Mouse (Mus musculus) kidney, postnatal 0 days (tissue): ENCODE results near the gene Sbp. TPM values are rescaled to one million over a fixed set of nuclear protein-coding genes. Genes with fewer than 3 reads are reported as not detected.
A peak's percentile ranks its signal among the peaks of the same experiment; 100 is the strongest.

Experiments used
- ATAC-seq: fragments of 200-750 bp; cut with Nextera tagmentation; replicated peaks from 2 replicates; pipeline ENCODE4 v1.8.0; 2017; ENCODE audit warnings: low read depth, moderate number of reproducible peaks, moderate TSS enrichment, moderate library complexity; ENCODE audit not compliant: low FRiP score
- DNase-seq: peaks from one replicate; pipeline ENCODE4 v3.0.0-alpha.2; 2016; ENCODE audit warnings: low spot score
- H3K27ac ChIP-seq: fragments of 300-500 bp; sonication (generic); 2 replicates; pipeline ENCODE4 v1.5.1; 2014; ENCODE audit warnings: mild to moderate bottlenecking
- H3K27me3 ChIP-seq: fragments of 300-500 bp; sonication (generic); 2 replicates; pipeline ENCODE4 v1.6.1; 2014; ENCODE audit warnings: low read length, mixed read lengths; ENCODE audit not compliant: insufficient read depth
- H3K36me3 ChIP-seq: fragments of 300-500 bp; sonication (generic); 2 replicates; pipeline ENCODE4 v1.6.1; 2014; ENCODE audit warnings: low read length, mixed read lengths; ENCODE audit not compliant: insufficient read depth
- H3K4me1 ChIP-seq: fragments of 300-500 bp; sonication (generic); replicated peaks from 2 replicates; pipeline ENCODE4 v1.6.1; 2014; ENCODE audit warnings: antibody characterized with exemption, low read length, mixed read lengths; ENCODE audit not compliant: insufficient read depth
- H3K4me2 ChIP-seq: fragments of 300-500 bp; sonication (generic); 2 replicates; pipeline ENCODE4 v1.6.1; 2014; ENCODE audit warnings: mild to moderate bottlenecking, low read length, moderate library complexity, mixed read lengths
- H3K4me3 ChIP-seq: fragments of 300-500 bp; sonication (generic); replicated peaks from 2 replicates; pipeline ENCODE4 v1.5.1; 2014; ENCODE audit warnings: low read depth, low read length
- H3K9ac ChIP-seq: fragments of 300-500 bp; sonication (generic); 2 replicates; pipeline ENCODE4 v1.6.1; 2014; ENCODE audit warnings: low read depth, low read length
- H3K9me3 ChIP-seq: fragments of 300-500 bp; sonication (generic); replicated peaks from 2 replicates; pipeline ENCODE4 v1.6.1; 2016; ENCODE audit warnings: low read length, inconsistent platforms, mixed read lengths
- CTCF ChIP-seq: IDR thresholded peaks from 2 replicates; pipeline ENCODE4 v1.5.1; 2016; ENCODE audit warnings: antibody characterized with exemption, low read depth, mild to moderate bottlenecking, moderate library complexity
- WGBS: fragments of 180-500 bp; shearing (Covaris S2); extraction: QIAGEN DNeasy Blood & Tissue Kit; methylation state at CpG from one replicate; pipeline ENCODE4 v1.1.7; 2014; 5-methylcytosine and 5-hydroxymethylcytosine counted together
- polyA plus RNA-seq: library from polyadenylated mRNA; unstranded; fragments of >200 nt; fragmentation: Nextera tagmentation; extraction: Ambion mirVana; gene quantifications from 2 replicates; pipeline ENCODE4 v1.2.1, GENCODE M21; 2015

Sbp gene
- polyA plus RNA-seq, 1 experiment from 2014 or later = not detected

DNA sequence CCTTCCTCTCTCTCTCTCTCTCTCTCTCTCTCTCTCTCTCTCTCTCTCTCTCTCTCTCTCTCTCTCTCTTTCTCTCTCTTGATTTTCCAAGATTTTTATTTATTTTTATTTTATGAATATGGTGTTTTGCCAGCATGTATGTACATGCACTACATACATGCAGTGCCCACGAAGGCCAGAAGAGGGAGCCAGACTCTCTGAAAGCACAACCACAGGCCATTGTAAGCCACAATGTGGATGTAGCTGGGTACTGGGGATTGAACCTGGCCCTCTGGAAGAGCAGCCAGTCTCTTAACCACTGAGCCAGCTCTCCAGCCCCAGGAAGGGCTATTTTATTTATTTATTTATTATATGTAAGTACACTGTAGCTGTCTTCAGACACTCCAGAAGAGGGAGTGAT lies 27.8 kb downstream of the Sbp start:
- Histone ChIP-seq H3K4me3 (no peak overlapping the region), H3K4me2 (no peak overlapping the region), H3K9me3 (no peaks in the 10 kb centered on the region), H3K36me3 (no peaks in the 10 kb centered on the region), H3K4me1 (no peaks in the 10 kb centered on the region), H3K27ac (no peak overlapping the region), H3K9ac (no peak overlapping the region), H3K27me3 (no peaks in the 10 kb centered on the region)
- 0% methylated on average over 1 of the region's 1 CpGs for WGBS
- peak; percentile 77 for TF ChIP-seq CTCF
- ATAC-seq (no peak), DNase-seq (peak; percentile 64)

DNA sequence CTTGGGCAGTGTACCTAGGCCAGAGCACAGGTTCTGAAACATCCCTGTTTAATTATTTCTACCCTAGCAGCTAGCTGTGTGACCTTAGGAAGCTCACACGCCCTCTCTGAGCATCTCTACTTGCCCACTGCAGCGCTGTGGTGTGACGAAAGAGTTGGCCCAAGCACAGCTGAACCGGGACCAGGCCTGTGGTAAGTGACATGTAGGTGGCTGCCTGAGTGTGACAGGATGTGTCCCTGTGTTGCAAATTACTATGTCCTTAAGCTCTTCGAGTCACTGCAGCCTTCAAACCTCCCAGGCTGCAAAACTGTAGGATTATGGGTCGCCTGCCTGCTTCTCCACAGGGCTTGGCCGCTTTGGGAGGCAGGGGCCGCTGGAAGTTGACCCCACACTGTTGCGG lies 29.8 kb downstream of the Sbp start:
- no peaks in the 10 kb centered on the region for H3K27me3 ChIP-seq
- ATAC-seq = no peak
- 85% methylated on average over 9 of the region's 9 CpGs for WGBS
- H3K4me2 ChIP-seq = no peak overlapping the region
- TF ChIP-seq CTCF = no peak
- H3K4me1 ChIP-seq = no peaks in the 10 kb centered on the region
- no peak overlapping the region for H3K4me3 ChIP-seq
- no peak overlapping the region for H3K9ac ChIP-seq
- H3K9me3 ChIP-seq = no peaks in the 10 kb centered on the region
- H3K36me3 ChIP-seq = no peaks in the 10 kb centered on the region
- H3K27ac ChIP-seq = no peak overlapping the region
- no peak for DNase-seq

DNA sequence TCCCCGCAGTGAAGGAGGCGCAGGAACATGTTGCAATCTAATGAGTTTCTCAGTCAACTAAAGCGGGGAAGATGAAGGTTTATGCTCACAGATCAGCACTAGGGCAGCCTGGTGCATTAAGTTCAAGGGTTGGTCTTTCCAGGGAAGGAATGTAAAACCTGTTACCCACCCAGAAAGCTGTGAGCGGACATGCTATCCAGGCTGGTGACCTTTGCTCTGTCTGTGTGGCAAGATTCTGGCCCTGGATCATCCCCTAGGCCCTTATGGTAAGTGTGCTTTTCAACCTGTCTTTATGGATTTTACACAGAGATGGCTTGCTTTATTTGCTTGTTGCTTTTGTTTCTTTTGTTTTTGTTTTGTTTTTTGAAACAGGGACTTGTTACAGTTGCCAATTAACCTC lies 35.2 kb downstream of the Sbp start:
- ATAC-seq (peak; percentile 60; the same call in 1 of the 2 replicates), DNase-seq (no peak)
- no peaks in the 10 kb centered on the region for H3K27me3 ChIP-seq
- 75% methylated on average over 4 of the region's 4 CpGs for WGBS
- H3K4me2 ChIP-seq = no peak overlapping the region
- 0 out of 2 replicates have a peak overlapping the region, but pooled peaks have one; percentile 31 for H3K27ac ChIP-seq
- no peak for TF ChIP-seq CTCF
- no peak overlapping the region for H3K9ac ChIP-seq
- H3K4me1 ChIP-seq = no peaks in the 10 kb centered on the region
- H3K9me3 ChIP-seq = no peaks in the 10 kb centered on the region
- H3K36me3 ChIP-seq = no peaks in the 10 kb centered on the region
- H3K4me3 ChIP-seq = no peak overlapping the region

DNA sequence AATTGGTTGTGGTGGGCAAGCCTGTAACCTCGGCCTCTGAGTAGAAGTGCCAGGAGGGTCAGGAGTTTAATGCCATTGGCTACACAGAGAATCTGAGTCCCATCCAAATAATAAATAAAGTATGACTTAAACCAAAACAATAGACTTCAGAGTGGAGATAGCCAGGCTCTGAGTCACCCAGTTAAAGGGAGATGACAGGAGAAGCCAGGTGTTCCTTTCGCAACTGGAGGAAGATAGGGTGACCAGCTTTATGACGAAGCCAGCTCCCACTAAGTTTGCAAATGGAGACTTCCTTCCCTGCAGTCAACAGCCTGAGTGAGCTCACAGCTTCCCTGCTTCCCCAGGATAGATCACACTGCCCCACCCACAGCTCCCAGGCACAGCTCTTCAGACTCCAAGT lies 38.0 kb downstream of the Sbp start:
- no peak overlapping the region for H3K4me3 ChIP-seq
- H3K9me3 ChIP-seq = no peaks in the 10 kb centered on the region
- no peak overlapping the region for H3K4me2 ChIP-seq
- no peak for ATAC-seq
- no peaks in the 10 kb centered on the region for H3K4me1 ChIP-seq
- H3K27ac ChIP-seq = no peak overlapping the region
- no peak for DNase-seq
- no peaks in the 10 kb centered on the region for H3K27me3 ChIP-seq
- 40% methylated on average over 3 of the region's 3 CpGs for WGBS
- H3K9ac ChIP-seq = no peak overlapping the region
- H3K36me3 ChIP-seq = no peaks in the 10 kb centered on the region
- TF ChIP-seq CTCF = no peak

DNA sequence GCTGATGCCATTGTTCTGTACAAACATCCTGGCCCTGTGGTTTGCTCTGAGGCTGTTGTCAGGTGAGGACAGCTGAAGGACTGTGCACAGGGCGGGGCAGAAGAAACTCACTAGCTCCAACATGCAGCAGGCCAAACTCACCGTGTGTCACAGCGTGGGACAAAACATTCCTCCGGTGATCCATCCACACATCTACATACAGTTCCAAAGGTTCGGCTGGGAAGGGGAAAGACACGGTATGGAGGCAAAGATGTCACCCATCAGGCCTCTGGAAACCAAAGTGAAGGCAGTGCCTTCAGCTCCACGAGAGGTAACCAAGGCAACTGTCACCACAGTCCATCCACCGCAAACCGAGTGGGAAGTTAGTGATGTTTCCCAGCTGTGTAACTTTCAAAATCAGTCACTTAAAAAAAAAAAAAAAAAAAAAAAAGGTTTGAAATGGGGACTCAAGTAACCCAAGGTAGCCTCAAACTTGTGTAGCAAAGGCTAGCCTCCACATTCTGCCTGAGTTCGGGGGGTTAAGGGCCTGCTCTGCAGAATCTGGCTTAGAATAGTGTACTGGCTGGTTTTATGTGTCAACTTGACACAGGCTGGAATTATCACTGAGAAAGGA lies 38.9 kb downstream of the Sbp start, which contains the start of gene Prss30:
Gene Prss30 (minus strand): TSS at position 270 of the 613 bp plus-strand sequence.
- no peak within 1 kb of the TSS for H3K9ac ChIP-seq
- H3K4me2 ChIP-seq = no peak within 1 kb of the TSS
- DNase-seq (no peak), ATAC-seq (no peak)
- WGBS = 60% methylated on average over 10 of the region's 10 CpGs
- H3K4me3 ChIP-seq = no peak within 1 kb of the TSS
- H3K9me3 ChIP-seq = no peaks in the 10 kb centered on the region
- no peaks in the 10 kb centered on the region for H3K36me3 ChIP-seq
- H3K4me1 ChIP-seq = no peaks in the 10 kb centered on the region
- 0 out of 2 replicates have a peak within 1 kb of the TSS, but pooled peaks have one; percentile 0 for H3K27ac ChIP-seq
- no peaks in the 10 kb centered on the region for H3K27me3 ChIP-seq
- TF ChIP-seq CTCF = no peak

DNA sequence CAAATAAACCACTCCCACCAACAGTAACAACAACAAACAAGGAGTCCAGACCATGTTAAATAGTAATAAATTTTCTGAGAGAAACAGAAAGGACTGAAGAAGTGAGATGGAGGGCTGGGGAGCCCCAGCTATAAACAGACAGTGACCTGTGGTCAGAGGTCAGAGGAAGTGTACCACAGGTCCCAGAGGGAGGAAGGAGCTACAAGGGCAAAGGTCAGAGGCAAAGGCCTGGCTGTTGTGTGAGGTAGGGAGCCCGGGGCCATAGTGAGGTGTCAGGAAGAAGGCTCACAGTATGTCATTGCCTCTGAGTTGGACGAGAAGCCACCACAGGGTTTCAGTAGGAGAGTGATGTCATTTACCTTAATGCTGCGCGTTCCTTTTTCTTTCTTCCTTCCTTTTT lies 41.4 kb downstream of the Sbp start:
- 29% methylated on average over 4 of the region's 4 CpGs for WGBS
- no peak for TF ChIP-seq CTCF
- Histone ChIP-seq H3K27ac (no peak overlapping the region), H3K27me3 (no peaks in the 10 kb centered on the region), H3K4me3 (no peak overlapping the region), H3K36me3 (no peaks in the 10 kb centered on the region), H3K9me3 (no peaks in the 10 kb centered on the region), H3K4me2 (no peak overlapping the region), H3K9ac (no peak overlapping the region), H3K4me1 (no peaks in the 10 kb centered on the region)
- no peak for DNase-seq
- no peak for ATAC-seq

DNA sequence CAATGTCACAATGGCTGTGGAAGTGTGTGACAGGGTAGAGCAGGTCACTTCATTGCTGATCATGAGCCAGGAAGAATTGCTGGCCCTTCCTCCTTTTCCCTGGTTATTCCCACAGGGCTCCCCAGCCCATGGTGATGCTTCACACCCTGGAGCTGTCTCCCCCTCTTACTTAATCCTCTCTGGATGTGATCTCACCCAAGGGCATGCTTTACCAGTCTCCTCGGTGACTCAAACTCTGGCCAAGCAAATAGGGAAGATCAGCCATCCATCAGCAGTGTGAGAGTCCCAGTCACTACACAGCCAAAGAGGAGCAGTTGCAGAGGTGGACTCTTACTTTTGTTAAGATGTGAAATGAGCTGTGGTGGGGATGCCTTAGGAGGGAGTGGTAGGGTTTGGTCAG lies 43.5 kb downstream of the Sbp start:
- Histone ChIP-seq H3K36me3 (no peaks in the 10 kb centered on the region), H3K4me3 (no peak overlapping the region), H3K9ac (no peak overlapping the region), H3K4me1 (no peaks in the 10 kb centered on the region), H3K9me3 (no peaks in the 10 kb centered on the region), H3K27ac (no peak overlapping the region), H3K27me3 (no peaks in the 10 kb centered on the region), H3K4me2 (no peak overlapping the region)
- ATAC-seq (no peak), DNase-seq (no peak)
- TF ChIP-seq CTCF = no peak
- WGBS = 80% methylated on average over 1 of the region's 1 CpGs
